Mouse (Mus musculus) cerebellum, adult 2 months (tissue): Measurements from ENCODE around the gene Fen1.

Experiments used
- CTCF ChIP-seq: fragments of 200-500 bp; IDR thresholded peaks from 2 replicates; pipeline ENCODE4 v1.5.1; 2011; ENCODE audit warnings: low read depth, mild to moderate bottlenecking, control low read depth, low read length, moderate library complexity, borderline replicate concordance; ENCODE audit not compliant: insufficient read depth
- POLR2A ChIP-seq: fragments of 200-500 bp; IDR thresholded peaks from 2 replicates; pipeline ENCODE4 v1.6.1; 2011; ENCODE audit warnings: low read length, control low read depth, borderline replicate concordance; ENCODE audit not compliant: insufficient read depth

DNA sequence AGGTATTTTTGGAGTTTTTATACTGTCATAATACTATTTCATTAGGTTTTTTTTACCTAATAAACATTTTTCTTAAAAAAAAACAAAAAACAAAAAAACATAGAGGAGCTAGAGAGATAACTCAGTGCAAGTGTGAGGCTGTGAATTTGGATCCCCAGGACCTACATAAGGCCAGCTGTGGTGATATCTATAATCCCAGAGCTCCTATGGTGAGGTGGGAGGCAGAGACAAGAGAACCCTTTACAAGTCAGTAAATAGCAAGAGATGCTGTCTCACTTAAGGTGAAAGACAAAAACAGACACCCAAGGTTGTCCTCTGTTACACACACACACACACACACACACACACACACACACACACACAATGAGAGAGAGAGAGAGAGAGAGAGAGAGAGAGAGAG lies 34.8 kb downstream of the Fen1 start:
- TF ChIP-seq POLR2A (no peak), CTCF (no peak)
